Mouse (Mus musculus) liver, embryonic 14.5 days (tissue): ENCODE data around the gene Spata20.

Experiments
- CTCF ChIP-seq: IDR thresholded peaks from 2 replicates; pipeline ENCODE4 v1.5.1; 2016; ENCODE audit warnings: antibody characterized with exemption, low read depth, control low read depth
- EP300 ChIP-seq: IDR thresholded peaks from 2 replicates; pipeline ENCODE4 v1.6.1; 2016; ENCODE audit warnings: antibody characterized with exemption, low read depth

DNA sequence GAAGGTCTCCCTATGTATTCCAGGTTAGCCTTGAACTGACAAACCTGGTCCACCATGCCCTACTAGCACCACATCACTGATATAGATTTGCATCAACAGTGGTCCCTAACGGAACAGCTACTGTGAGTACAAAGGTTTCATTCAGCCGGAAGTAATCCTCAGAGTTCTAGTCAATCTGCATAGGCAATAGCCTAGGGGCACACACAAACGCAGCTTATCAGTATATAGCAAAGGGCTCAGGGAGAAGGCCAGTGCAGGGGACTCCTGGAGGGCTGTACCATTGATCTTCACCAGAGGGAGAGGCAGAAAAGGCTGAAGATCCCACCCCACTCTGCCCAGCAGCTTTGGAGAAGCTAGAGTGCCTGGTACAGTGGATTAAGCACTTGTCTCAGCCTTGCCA lies 39.0 kb downstream of the Spata20 start:
- no peak for TF ChIP-seq CTCF
- no peak for TF ChIP-seq EP300
